Mouse (Mus musculus) Patski (cell line): ENCODE results near the gene Dst. TPM values are rescaled to one million over a fixed set of nuclear protein-coding genes. Genes with fewer than 3 reads are reported as not detected.

Source experiments
- ATAC-seq: fragments of 100-300 bp; one replicate; pipeline ENCODE4 v1.8.0; 2021
- CTCF ChIA-PET: fragments of 350-600 bp; sonication (Branson Sonifier 250); formaldehyde crosslinking; loops from one replicate; lab custom pipeline; 2022; ENCODE audit warnings: inconsistent platforms; lab: Charles Lee
- POLR2A ChIA-PET: fragments of 350-600 bp; sonication (Branson Sonifier 250); formaldehyde crosslinking; loops from one replicate; lab custom pipeline; 2022; ENCODE audit warnings: antibody characterized with exemption, inconsistent platforms; lab: Charles Lee
- DNase-seq: peaks from one replicate; pipeline ENCODE4 v3.0.0-alpha.2; 2011; ENCODE audit warnings: low read depth, low spot score
- H3K27me3 ChIP-seq: fragments of 371-371 bp; one replicate; pipeline ENCODE4 v1.5.1; 2021
- CTCF ChIP-seq: fragments of 100-300 bp; IDR thresholded peaks from one replicate; pipeline ENCODE4 v1.5.1; 2021
- in situ Hi-C: fragments of 300-500 bp; cut with MboI; formaldehyde crosslinking; loops from 3 replicates; pipeline ENCODE4 v1.11.1; 2018; ENCODE audit warnings: low pct_unique_long_range_greater_than_20kb, mixed read lengths
- polyA plus RNA-seq: library from polyadenylated mRNA; unstranded; gene quantifications from one replicate; pipeline ENCODE4 v1.2.3, GENCODE M21; 2021

Dst gene
- polyA plus RNA-seq, 1 experiment from 2014 or later, result 176 TPM

DNA sequence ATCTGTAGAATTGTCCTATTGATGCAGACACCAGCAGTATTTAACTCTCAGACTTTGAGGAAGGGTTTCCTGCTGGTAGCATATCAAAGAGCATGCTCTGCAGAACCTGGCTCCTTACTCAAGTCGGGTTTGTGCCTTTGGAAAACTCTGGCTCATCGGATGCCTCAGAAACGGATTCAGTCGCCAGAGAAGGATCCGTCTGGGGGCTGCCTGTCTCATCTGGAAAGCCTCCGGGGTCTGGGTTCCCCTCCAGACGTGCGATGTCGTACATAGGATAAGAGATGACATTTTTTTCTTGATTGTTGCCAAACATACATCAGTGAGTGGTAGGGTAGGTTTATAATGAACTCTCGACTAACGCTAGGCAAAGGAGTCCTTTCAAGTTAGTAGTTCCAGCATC lies 361.6 kb downstream of the Dst start:
- CTCF ChIA-PET, result interaction anchor here (1.0 kb wide), 1 partner anchor 12 kb away, joined by 3 read pairs; no protein-coding TSS in a partner anchor
- no peak for TF ChIP-seq CTCF
- no peak for ATAC-seq
- H3K27me3 ChIP-seq, result no peaks in the 10 kb centered on the region
- in situ Hi-C loops, result no loop called here
- no peak for DNase-seq
- POLR2A ChIA-PET, result no interaction called here

DNA sequence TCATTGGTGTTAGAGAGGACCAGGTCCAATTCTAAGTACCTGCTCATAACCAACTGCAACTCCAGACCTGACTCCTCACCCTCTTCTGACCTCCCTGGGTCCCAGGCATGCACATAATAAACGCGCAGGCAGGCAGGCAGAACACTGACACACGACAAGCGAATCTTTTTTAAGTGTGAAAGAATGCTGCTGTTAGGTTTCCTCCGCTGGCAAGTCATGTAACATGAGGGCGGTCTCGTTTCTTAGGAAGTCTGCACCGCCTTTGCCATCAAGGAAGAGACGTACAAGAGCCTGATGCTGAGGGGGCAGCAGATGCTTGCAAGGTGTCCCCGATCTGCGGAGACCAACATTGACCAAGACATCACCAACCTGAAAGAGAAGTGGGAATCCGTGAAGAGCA lies 365.9 kb downstream of the Dst start:
- ATAC-seq (no peak), DNase-seq (no peak)
- no peak for TF ChIP-seq CTCF
- ChIA-PET POLR2A (no interaction called here), CTCF (no interaction called here)
- in situ Hi-C loops, result no loop called here
- no peaks in the 10 kb centered on the region for H3K27me3 ChIP-seq

DNA sequence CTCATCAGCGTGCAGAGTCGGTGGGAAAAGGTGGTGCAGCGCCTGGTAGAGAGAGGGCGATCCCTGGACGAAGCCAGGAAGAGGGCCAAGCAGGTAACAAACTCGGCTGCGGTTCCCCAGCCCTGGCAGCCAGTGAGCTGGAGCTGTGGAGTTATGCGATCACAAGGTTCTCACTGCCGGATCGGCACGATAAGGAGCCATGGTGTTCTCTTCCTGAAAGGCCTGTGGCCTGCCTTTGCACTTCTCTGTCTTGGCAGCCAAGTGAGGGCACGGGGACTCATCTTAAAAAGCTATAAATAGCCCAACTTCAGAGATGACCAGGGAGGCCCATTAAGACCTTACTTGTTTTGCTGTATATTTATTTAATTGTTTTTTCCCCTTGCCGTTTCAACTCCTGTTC lies 367.8 kb downstream of the Dst start:
- DNase-seq, result no peak
- ATAC-seq, result no peak
- ChIA-PET POLR2A (no interaction called here), CTCF (interaction anchor here (1.0 to 2.3 kb wide), 3 partner anchors 12 to 131 kb away, joined by 3 to 4 read pairs (median 4); no protein-coding TSS in a partner anchor)
- in situ Hi-C loops, result no loop called here
- no peaks in the 10 kb centered on the region for H3K27me3 ChIP-seq
- TF ChIP-seq CTCF, result no peak

DNA sequence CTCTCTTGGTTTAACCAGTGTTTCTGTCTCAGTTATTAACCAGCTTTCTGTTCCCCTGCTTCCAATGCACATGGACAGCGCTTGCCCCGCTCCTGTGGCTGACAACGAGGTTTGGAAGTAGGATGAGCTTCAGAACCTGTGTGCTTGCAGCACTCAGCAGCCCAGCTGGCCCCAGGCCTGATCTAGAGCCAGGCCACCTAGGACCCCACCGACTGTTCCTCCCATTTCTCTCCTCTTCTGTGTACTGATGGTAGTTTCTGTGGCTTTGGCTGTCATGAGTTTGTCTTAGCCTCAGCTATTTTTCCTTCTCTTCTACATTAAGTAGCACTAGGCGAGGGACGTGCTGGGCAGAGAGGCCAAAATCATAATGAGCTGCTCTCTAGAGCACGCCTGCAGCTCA lies 368.7 kb downstream of the Dst start:
- DNase-seq (no peak), ATAC-seq (no peak)
- in situ Hi-C loops, result no loop called here
- no peak for TF ChIP-seq CTCF
- POLR2A ChIA-PET, result no interaction called here
- CTCF ChIA-PET, result interaction anchor here (1.4 to 2.3 kb wide), 2 partner anchors 11 to 130 kb away, joined by 4 read pairs; no protein-coding TSS in a partner anchor
- H3K27me3 ChIP-seq, result no peaks in the 10 kb centered on the region

DNA sequence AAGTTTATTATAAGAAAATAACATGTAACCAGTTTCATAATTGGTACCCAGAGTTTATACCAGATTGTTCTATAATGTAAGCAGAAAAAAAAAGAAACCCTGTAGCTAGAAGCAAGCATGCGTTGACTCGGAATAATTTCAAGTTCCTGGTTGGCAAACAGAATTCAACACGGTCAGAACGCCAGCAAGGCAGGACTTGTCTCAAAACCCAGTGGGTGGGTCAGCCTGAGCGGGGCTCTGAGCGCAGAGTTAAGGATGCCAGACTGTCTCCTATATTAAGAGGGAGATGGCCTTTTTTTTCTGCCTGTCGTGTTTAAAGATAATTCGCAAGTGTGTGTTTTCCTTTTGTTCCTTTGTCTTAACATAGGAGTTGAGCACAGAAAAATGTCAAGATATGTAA lies 369.2 kb downstream of the Dst start:
- ChIA-PET CTCF (interaction anchor here (2.3 kb wide), 1 partner anchor 10 kb away, joined by 4 read pairs; no protein-coding TSS in a partner anchor), POLR2A (no interaction called here)
- no peak for DNase-seq
- H3K27me3 ChIP-seq, result no peaks in the 10 kb centered on the region
- TF ChIP-seq CTCF, result no peak
- in situ Hi-C loops, result no loop called here
- no peak for ATAC-seq

DNA sequence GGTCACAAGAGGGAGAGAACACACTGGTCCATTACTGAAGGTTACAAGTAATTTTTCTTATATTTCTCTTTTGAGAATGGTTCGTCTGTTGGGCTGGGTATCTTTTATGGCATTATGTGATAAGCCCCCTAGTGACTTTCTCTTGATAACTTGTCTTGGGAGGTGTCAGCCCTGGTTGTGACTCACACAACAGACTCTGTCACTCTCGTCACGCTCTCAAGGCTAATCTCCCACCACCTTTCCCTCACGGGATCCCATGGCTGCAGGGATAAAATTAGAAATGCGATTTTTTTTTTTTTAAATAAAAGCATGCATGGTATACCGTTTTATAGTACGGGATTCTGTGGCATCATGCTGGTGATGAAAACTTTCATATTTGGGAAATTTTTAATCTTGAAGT lies 375.5 kb downstream of the Dst start:
- ATAC-seq, result no peak
- in situ Hi-C loops, result no loop called here
- TF ChIP-seq CTCF, result no peak
- DNase-seq, result no peak
- ChIA-PET CTCF (no interaction called here), POLR2A (no interaction called here)
- no peaks in the 10 kb centered on the region for H3K27me3 ChIP-seq

DNA sequence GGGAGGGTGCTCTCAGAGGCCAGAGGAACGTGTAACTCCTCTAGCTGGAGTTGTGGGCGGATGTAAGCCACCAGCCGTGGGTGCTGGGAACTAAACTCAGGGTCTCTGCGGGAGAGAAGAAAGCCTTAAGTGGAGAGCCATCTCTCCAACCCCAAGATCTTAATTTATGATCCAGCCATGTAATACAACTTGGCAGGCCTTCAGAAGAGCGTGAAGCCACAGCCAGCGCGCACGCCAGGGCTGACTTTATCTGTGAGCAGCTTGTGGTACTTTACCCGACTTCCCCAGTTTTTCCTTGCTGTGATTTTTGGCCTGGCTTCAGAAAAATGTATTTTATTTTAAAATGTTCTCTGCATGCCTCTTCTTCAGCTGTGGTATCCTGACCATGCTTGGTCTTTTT lies 377.0 kb downstream of the Dst start:
- H3K27me3 ChIP-seq, result no peaks in the 10 kb centered on the region
- in situ Hi-C loops, result no loop called here
- DNase-seq (no peak), ATAC-seq (no peak)
- POLR2A ChIA-PET, result interaction anchor here (0.9 kb wide), 1 partner anchor 14 kb away, joined by 3 read pairs; no protein-coding TSS in a partner anchor
- CTCF ChIA-PET, result no interaction called here
- TF ChIP-seq CTCF, result no peak

DNA sequence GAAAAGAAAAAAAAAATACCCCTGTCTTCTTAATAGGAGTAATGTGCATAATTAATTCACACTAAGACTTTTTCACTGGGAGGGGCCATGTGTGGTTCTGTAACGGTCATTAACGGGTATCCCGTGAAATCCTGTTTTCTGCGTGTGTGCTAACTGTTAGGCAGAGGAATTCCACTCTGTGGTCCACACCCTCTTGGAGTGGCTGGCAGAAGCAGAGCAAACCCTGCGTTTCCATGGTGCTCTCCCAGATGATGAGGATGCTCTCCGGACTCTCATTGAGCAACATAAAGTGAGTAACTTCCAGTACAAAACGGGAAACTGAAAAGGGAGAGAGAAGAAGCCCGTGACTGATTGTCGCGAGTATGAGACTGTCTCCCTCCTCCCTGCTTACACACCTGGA lies 379.7 kb downstream of the Dst start:
- POLR2A ChIA-PET, result interaction anchor here (0.8 to 1.2 kb wide), 2 partner anchors 8 to 11 kb away, joined by 3 read pairs; no protein-coding TSS in a partner anchor
- TF ChIP-seq CTCF, result no peak
- H3K27me3 ChIP-seq, result no peaks in the 10 kb centered on the region
- in situ Hi-C loops, result no loop called here
- CTCF ChIA-PET, result interaction anchor here (1.7 kb wide), 1 partner anchor 11 kb away, joined by 4 read pairs; no protein-coding TSS in a partner anchor
- DNase-seq (no peak), ATAC-seq (no peak)

DNA sequence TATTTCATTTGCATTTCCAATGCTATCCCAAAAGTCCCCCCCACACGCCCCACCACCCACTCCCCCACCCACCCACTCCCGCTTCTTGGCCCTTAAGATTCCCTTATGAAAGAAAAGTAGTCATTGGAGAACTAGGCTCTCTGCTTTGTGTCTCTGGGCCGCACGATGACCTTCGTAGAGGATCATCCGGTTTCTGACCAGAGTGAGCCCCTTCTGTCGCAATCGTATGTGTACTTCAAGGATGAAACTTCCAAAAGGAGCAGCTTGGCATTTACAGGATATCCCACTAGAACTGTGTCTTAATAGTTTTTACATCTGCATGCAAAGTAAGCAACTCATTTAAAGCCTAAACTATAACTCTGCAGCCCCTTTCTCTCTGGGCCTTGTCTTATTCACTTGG lies 380.2 kb downstream of the Dst start:
- ATAC-seq, result no peak
- in situ Hi-C loops, result no loop called here
- DNase-seq, result no peak
- ChIA-PET POLR2A (interaction anchor here (0.7 to 1.2 kb wide), 2 partner anchors 8 to 20 kb away, joined by 3 read pairs; no protein-coding TSS in a partner anchor), CTCF (interaction anchor here (1.7 kb wide), 1 partner anchor 11 kb away, joined by 4 read pairs; no protein-coding TSS in a partner anchor)
- TF ChIP-seq CTCF, result no peak
- H3K27me3 ChIP-seq, result no peaks in the 10 kb centered on the region

DNA sequence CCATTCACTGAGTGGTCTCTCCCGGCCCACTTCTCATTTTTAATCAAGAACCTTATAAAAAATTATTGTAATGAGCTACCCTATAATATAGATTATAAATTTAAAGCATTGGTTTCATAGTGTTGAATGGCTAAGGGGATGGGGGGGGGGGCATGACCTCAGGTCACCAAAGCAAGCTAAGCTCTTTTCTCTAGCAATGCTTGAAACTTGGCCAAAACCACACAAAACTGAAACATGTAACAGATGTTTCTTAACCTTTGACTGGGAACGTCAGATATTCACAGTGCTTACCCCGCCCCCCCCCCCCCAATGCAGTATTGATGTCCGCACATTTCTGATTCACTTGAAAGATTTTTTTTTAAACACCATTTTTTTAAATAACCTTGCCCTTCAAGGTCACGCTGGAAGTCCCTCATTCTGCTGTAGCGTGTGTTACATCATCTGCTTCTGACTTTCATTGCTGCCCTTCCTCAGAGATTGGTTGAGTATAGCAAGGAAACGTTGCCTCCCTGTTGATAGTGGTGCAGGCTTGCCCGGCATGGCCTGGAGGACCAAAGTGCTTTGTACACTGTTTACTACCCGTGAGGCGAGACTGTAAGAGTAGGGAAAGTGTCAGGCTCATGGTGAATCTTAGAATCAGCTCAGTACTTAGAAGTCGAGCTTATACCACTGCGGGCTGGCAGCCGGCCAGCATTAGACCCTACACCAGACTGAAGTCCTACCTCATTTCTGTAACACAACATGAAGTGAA lies 380.9 kb downstream of the Dst start:
- H3K27me3 ChIP-seq, result no peaks in the 10 kb centered on the region
- in situ Hi-C loops, result no loop called here
- no peak for ATAC-seq
- no peak for DNase-seq
- POLR2A ChIA-PET, result interaction anchor here (0.7 to 1.2 kb wide), 2 partner anchors 9 to 19 kb away, joined by 3 read pairs; no protein-coding TSS in a partner anchor
- CTCF ChIA-PET, result no interaction called here
- no peak for TF ChIP-seq CTCF

DNA sequence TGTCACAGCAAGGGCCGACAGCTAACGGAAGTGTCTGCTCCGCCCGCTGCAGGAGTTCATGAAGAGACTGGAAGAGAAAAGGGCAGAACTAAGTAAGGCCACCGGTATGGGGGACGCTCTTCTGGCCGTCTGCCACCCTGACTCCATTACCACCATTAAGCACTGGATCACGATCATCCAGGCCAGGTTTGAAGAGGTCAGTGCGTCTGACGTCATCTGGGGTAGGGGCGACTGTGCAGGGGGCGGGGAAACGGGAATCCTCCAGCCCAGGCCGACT lies 381.4 kb downstream of the Dst start:
- TF ChIP-seq CTCF, result no peak
- DNase-seq (no peak), ATAC-seq (no peak)
- POLR2A ChIA-PET, result no interaction called here
- no peaks in the 10 kb centered on the region for H3K27me3 ChIP-seq
- CTCF ChIA-PET, result no interaction called here
- in situ Hi-C loops, result no loop called here
